Mouse (Mus musculus) sigmoid colon, adult 10 weeks (tissue): ENCODE measurements around the gene Arid3a. TPM values are rescaled to one million over a fixed set of nuclear protein-coding genes. Genes with fewer than 3 reads are reported as not detected.

Experiments
- polyA plus RNA-seq: library from polyadenylated mRNA; stranded (reverse); fragments of 350-450 nt; fragmentation: Illumina TruSeq; extraction: RNeasy Lipid Tissue Mini Kit (QIAGEN cat#74804); gene quantifications from one replicate; pipeline ENCODE4 v1.2.3, GENCODE M21; 2014; ENCODE audit warnings: low read depth, low replicate concordance

Arid3a gene
- polyA plus RNA-seq: 2.5 TPM

DNA sequence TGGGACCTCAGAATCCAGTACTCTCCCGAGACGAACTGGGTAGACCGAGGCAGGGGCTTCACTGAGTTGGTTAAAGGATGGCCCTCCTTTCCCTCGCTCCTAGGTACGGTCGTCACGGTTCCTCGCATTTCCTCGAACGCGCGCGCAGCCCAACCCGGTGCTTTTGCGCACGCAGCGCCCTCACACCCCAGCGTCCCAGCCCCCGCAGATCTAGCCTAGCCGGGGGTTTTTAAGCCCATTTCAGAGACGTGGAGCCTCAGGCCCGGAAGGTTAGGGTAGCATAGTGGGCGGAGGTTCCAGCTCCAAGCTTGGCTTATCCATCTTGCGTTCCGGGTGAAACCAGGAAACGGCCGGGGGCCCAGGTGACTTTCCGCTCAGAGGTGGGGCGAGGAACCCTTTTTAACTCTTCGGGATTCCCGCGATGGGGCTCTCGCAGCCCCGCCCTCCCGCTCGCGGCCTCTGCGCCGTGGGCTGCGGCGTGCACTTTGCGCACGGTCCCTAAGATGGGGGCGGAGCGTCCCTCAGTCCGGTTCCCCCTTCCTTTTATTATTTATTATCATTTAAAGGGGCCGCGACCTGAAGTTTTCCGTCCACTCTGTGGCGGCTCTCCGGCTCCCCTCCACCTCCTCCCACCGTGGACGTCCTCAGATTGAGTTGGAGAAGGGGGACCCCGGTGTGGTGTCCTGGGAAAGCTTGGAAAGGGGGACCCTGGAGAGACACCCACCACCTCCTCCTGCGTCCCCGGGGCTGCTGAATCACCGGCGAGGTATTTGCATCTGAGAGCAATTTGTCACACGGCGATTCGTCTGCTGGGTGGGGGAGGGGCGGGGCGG is at the start of gene Arid3a:
Arid3a (plus strand) TSS at position 553 of the 833 bp plus-strand sequence.

DNA sequence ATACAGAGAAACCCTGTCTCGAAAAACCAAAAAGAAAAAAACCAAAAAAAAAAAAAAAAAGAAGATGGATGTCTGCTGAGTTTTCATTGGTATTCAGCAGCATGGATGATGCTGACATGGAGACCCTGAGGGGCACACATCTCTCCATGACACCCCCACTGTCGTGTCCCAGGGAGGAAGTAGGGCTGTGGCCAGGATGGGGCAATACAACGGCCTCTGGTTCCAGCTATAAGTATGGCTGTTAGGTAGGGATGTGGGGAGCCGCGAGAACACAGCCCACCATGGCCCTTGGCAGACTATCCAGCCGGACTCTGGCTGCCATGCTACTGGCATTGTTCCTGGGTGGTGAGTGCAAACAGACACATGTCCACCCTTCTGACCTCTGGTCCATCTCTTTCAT is 40.8 kb upstream of the Arid3a start, which contains the start of gene Elane:
Elane (plus strand) TSS at position 194 of the 400 bp plus-strand sequence.

DNA sequence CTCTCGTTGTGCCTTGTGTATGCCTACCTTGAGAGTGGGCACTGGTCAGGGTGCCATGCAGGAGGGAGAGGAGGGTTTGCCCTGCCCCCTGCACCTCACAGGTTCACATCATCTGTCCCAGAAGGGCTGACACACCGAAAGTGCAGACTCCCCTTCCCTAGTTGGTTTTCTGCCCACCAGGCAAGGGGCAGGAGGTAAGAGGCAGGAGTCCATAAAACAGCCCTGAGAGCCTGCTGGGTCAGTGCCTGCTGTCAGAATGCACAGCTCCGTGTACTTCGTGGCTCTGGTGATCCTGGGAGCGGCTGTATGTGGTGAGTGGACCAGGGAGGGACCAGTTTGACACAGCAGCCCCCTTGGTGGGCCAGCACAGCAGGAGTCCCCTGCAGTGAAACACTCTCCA is 36.2 kb upstream of the Arid3a start, which contains the start of gene Cfd:
Cfd (plus strand) TSS at position 184 of the 400 bp plus-strand sequence.

DNA sequence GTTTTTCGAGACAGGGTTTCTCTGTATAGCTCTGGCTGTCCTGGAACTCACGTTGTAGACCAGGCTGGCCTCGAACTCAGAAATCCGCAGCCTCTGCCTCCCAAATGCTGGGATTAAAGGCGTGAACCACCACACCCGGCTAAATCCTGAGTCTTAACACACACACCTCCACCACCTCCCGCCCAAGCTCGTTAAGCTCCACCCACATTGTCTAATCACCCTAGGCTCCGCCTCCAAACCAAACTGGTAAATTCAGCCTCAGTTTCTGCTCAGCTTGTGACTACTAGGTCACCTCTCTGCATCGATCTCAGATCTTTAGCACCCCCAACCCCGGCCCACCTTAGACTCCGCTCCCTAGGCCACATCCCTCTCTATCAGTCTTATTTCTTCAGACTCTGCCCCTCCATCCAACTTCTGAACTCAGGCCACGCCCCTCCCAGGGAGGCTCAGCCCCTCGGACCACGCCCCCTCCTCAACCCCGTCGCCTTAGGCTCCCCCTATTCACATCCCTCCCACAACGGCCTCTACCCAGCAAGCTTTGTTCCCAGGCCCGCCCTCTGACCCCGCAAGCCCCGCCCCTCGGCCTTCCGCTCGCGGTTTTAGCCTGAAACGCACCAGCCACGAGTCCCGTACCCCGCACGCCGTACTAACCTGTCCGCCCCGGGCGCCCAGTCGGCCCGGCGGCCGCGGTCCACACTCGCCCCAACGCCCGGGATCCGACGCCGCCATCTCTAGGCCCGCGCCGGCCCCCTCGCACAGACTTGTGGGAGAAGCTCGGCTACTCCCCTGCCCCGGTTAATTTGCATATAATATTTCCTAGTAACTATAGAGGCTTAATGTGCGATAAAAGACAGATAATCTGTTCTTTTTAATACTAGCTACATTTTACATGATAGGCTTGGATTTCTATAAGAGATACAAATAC is 18.4 kb upstream of the Arid3a start, which contains the start of gene Med16:
Med16 (minus strand) TSS at position 757 of the 925 bp plus-strand sequence.

GRCm38 (mm10) chr10:79910556-79910955 is 16.3 kb upstream of the Arid3a start, which contains the start of gene Gm26602:
Gm26602 (plus strand) TSS chr10:79910856.

DNA sequence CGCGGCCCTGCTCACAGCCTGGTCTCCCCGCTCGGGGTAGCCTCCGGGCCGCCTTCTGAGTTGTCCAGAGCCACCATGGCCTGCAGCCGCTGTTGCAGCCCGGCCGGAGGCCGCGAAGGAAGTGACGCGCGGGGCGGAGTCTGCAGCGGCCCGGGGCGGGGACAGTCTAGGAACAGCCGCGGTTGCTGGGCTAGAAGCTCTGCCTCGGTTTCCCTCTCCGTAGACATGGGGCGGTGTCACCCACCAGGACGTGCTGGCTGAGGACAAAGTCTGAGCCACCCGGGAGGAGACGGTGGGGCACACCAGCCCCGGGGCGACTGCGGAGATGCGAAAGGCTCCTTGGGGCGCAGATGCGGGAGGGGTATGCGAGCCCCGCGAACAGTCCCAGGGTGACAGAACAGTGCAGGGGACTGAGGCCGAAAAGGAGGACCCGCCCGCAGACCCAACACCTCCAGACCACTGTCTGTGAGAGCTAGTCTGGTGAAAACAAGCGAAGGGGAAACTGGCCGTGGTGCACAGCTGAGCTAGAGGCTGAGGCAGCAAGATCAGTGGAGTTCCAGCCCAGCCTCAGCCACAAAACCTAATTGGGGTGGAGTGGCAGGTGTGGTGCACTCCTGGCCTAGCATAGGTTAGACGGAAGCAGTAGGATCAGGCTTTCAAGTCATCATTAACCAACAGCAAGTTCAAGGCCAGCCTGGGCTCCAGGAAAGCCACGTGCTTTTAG is 9.9 kb upstream of the Arid3a start, which contains the start of gene Kiss1r:
Kiss1r (plus strand) TSS at position 164 of the 724 bp plus-strand sequence.

DNA sequence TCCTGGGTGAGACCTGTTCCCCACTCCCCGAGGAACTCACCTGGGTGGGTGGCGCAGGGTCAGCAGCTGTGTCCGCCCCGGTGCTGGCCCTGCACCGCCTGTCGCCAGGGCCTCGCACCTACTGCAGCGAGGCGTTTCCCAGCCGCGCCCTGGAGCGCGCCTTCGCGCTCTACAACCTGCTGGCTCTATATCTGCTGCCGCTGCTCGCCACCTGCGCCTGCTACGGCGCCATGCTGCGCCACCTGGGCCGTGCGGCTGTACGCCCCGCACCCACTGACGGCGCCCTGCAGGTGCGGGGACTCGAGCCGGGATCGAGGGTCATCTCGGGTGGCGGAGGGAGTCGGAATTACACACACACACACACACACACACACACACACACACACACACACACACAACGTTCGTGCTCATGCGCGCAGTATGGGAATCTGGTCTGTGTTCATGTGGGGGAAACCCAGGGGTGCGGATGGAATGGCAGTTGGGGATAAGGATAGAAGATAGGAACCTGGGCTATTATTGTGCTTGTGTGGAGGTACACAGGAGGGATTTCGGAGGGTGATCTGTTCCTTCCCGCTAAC is 5.8 kb upstream of the Arid3a start, which contains the start of gene R3hdm4:
R3hdm4 (minus strand) TSS at position 251 of the 578 bp plus-strand sequence.

GRCm38 (mm10) chr10:79959847-79960601 is 33.2 kb downstream of the Arid3a start, which contains the start of gene Wdr18:
Wdr18 (plus strand) TSS chr10:79960152.

GRCm38 (mm10) chr10:79970415-79971182 is 43.8 kb downstream of the Arid3a start, which contains the start of gene Grin3b:
Grin3b (plus strand) TSS chr10:79970715.

DNA sequence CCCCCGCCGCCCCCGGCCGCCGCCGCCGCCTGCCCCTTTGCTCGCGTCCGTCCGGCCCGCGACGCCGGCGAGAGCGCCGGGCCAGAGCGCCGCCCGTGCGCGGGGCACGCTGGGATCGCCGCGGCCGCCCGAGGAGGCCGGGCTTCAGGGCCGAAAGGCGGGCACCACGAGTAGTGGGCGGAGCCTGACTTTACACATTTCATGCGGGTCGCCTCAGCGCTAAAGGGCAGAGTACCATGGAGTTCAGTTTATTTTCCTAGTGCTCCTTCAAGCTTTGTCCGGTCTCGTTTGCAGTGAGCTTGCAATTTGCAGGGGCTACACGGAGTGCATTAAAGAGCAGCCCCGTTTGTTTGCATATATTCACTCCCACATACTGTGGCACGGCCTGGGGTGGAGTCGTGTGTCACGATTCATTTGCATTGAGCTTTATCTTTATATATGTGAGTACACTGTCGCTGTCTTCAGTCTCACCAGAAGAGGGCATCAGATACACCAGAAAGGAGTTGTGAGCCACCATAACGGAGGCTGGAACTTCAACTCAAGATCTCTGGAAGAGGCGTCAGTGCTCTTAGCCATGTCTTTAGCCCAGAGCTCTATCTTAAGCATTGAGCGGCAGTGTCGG is 57.5 kb downstream of the Arid3a start, which contains the start of gene Tmem259:
Tmem259 (minus strand) TSS at position 136 of the 622 bp plus-strand sequence.

GRCm38 (mm10) chr10:79988506-79989271 is 61.8 kb downstream of the Arid3a start, which contains the start of gene Cnn2:
Cnn2 (plus strand) TSS chr10:79988584.

GRCm38 (mm10) chr10:79996272-79997033 is 69.6 kb downstream of the Arid3a start, which contains the start of gene Abca7:
Abca7 (plus strand) TSS chr10:79996494.

Other genes with a start within 250 kb of the Arid3a start
- gene Cdc34, start 244.8 kb upstream of the Arid3a start, polyA plus RNA-seq: not detected
- gene Gzmm, start 238.0 kb upstream of the Arid3a start, polyA plus RNA-seq: not detected
- 376 TPM for gene Bsg, start 222.6 kb upstream of the Arid3a start, polyA plus RNA-seq
- 0.22 TPM for gene Hcn2, start 210.4 kb upstream of the Arid3a start, polyA plus RNA-seq
- gene Polrmt, start 180.5 kb upstream of the Arid3a start, polyA plus RNA-seq: 0.82 TPM
- not detected for gene Fgf22, start 172.0 kb upstream of the Arid3a start, polyA plus RNA-seq
- 0.73 TPM for gene Rnf126, start 160.1 kb upstream of the Arid3a start, polyA plus RNA-seq
- 2.5 TPM for gene Fstl3, start 149.8 kb upstream of the Arid3a start, polyA plus RNA-seq
- gene Prss57, start 136.1 kb upstream of the Arid3a start, polyA plus RNA-seq: not detected
- gene Palm, start 133.5 kb upstream of the Arid3a start, polyA plus RNA-seq: 0.69 TPM
- gene Misp, start 106.1 kb upstream of the Arid3a start, polyA plus RNA-seq: 12.8 TPM
- gene Ptbp1, start 72.6 kb upstream of the Arid3a start, polyA plus RNA-seq: 91.3 TPM
- gene Prtn3, start 52.6 kb upstream of the Arid3a start, polyA plus RNA-seq: not detected
- gene Plppr3, start 52.4 kb upstream of the Arid3a start, polyA plus RNA-seq: not detected
- not detected for gene Elane, start 40.8 kb upstream of the Arid3a start, polyA plus RNA-seq
- gene Cfd, start 36.2 kb upstream of the Arid3a start, polyA plus RNA-seq: 0.88 TPM
- gene Med16, start 18.1 kb upstream of the Arid3a start, polyA plus RNA-seq: 0.19 TPM
- not detected for gene Gm26602, start 16.2 kb upstream of the Arid3a start, polyA plus RNA-seq
- gene Kiss1r, start 10.1 kb upstream of the Arid3a start, polyA plus RNA-seq: 0.35 TPM
- gene R3hdm4, start 5.8 kb upstream of the Arid3a start, polyA plus RNA-seq: 21.3 TPM
- 0.79 TPM for gene Wdr18, start 33.1 kb downstream of the Arid3a start, polyA plus RNA-seq
- not detected for gene Grin3b, start 43.7 kb downstream of the Arid3a start, polyA plus RNA-seq
- gene Tmem259, start 57.3 kb downstream of the Arid3a start, polyA plus RNA-seq: 0.22 TPM
- gene Cnn2, start 61.5 kb downstream of the Arid3a start, polyA plus RNA-seq: 4.2 TPM
- 0.41 TPM for gene Abca7, start 69.5 kb downstream of the Arid3a start, polyA plus RNA-seq
- not detected for gene Arhgap45, start 89.6 kb downstream of the Arid3a start, polyA plus RNA-seq
- 0.63 TPM for gene Polr2e, start 112.8 kb downstream of the Arid3a start, polyA plus RNA-seq
- gene Gpx4, start 120.1 kb downstream of the Arid3a start, polyA plus RNA-seq: 21.4 TPM
- gene Sbno2, start 178.5 kb downstream of the Arid3a start, polyA plus RNA-seq: 1.6 TPM
- gene Stk11, start 188.8 kb downstream of the Arid3a start, polyA plus RNA-seq: 6.7 TPM
- gene Atp5d, start 211.6 kb downstream of the Arid3a start, polyA plus RNA-seq: 0.50 TPM
- not detected for gene Cbarp, start 213.8 kb downstream of the Arid3a start, polyA plus RNA-seq
- gene Midn, start 221.2 kb downstream of the Arid3a start, polyA plus RNA-seq: 13.1 TPM
- gene Cirbp, start 238.9 kb downstream of the Arid3a start, polyA plus RNA-seq: 23.0 TPM
- not detected for gene 1600002K03Rik, start 245.9 kb downstream of the Arid3a start, polyA plus RNA-seq